Mouse (Mus musculus) heart, embryonic 15.5 days (tissue): Measurements from ENCODE around the gene Gucd1. TPM values are rescaled to one million over a fixed set of nuclear protein-coding genes. Genes with fewer than 3 reads are reported as not detected.
"Not testable (repeated sequence)": the region's sequence is repeated elsewhere in the genome, so short reads cannot be mapped to it uniquely, and the experiment has no call there.

Source experiments
- ATAC-seq: fragments of 200-750 bp; cut with Nextera tagmentation; replicated peaks from 2 replicates; pipeline ENCODE4 v1.8.0; 2017; ENCODE audit warnings: low read depth, moderate TSS enrichment; ENCODE audit not compliant: insufficient number of reproducible peaks, insufficient read depth, low FRiP score
- H3K27ac ChIP-seq: fragments of 300-500 bp; sonication (generic); 2 replicates; pipeline ENCODE4 v1.5.1; 2015; ENCODE audit warnings: mild to moderate bottlenecking, inconsistent platforms
- H3K27me3 ChIP-seq: fragments of 300-500 bp; sonication (generic); 2 replicates; pipeline ENCODE4 v1.6.1; 2015; ENCODE audit warnings: inconsistent platforms
- H3K36me3 ChIP-seq: fragments of 300-500 bp; sonication (generic); 2 replicates; pipeline ENCODE4 v1.6.1; 2015; ENCODE audit warnings: mild to moderate bottlenecking, inconsistent platforms
- H3K4me1 ChIP-seq: fragments of 300-500 bp; sonication (generic); replicated peaks from 2 replicates; pipeline ENCODE4 v1.6.1; 2015; ENCODE audit warnings: inconsistent platforms
- H3K4me2 ChIP-seq: fragments of 300-500 bp; sonication (generic); 2 replicates; pipeline ENCODE4 v1.6.1; 2015; ENCODE audit warnings: inconsistent platforms, mild to moderate bottlenecking, moderate library complexity
- H3K4me3 ChIP-seq: fragments of 300-500 bp; sonication (generic); 2 replicates; pipeline ENCODE4 v1.5.1; 2015; ENCODE audit warnings: mild to moderate bottlenecking, inconsistent platforms
- H3K9ac ChIP-seq: fragments of 300-500 bp; sonication (generic); 2 replicates; pipeline ENCODE4 v1.6.1; 2015; ENCODE audit warnings: mild to moderate bottlenecking, inconsistent platforms
- H3K9me3 ChIP-seq: fragments of 300-500 bp; sonication (generic); replicated peaks from 2 replicates; pipeline ENCODE4 v1.6.1; 2016; ENCODE audit warnings: inconsistent platforms
- WGBS: fragments of 180-500 bp; shearing (Covaris S2); methylation state at CpG from one replicate; pipeline ENCODE4 v1.1.7; 2015; ENCODE audit warnings: mixed read lengths; 5-methylcytosine and 5-hydroxymethylcytosine counted together
- polyA plus RNA-seq: library from polyadenylated mRNA; unstranded; fragments of >200 nt; fragmentation: Nextera tagmentation; extraction: Ambion mirVana; gene quantifications from 2 replicates; pipeline ENCODE4 v1.2.1, GENCODE M21; 2015

Gene Gucd1
- polyA plus RNA-seq, 1 experiment from 2014 or later: 22.8 TPM

- WGBS: 66% methylated on average over 6 of the region's 6 CpGs
- H3K27me3 ChIP-seq: no peaks in the 10 kb centered on the region
Measured at GRCm38 (mm10) chr10:75484767-75485166, 33.0 kb downstream of the Gucd1 start.

GRCm38 (mm10) chr10:75484066-75484465 is 33.7 kb downstream of the Gucd1 start:
- Histone ChIP-seq H3K4me1 (no peaks in the 10 kb centered on the region; the same call in 1 of the 2 replicates), H3K4me3 (no peak overlapping the region), H3K4me2 (no peak overlapping the region), H3K9ac (no peak overlapping the region), H3K27ac (no peak overlapping the region), H3K36me3 (no peaks in the 10 kb centered on the region), H3K9me3 (no peaks in the 10 kb centered on the region), H3K27me3 (no peaks in the 10 kb centered on the region)
- WGBS: 85% methylated on average over 6 of the region's 6 CpGs
- no peak for ATAC-seq

More at GRCm38 (mm10) chr10:75484767-75485166, 33.0 kb downstream of the Gucd1 start:
- no peaks in the 10 kb centered on the region for H3K9me3 ChIP-seq
- ATAC-seq: no peak
- no peak overlapping the region for H3K4me2 ChIP-seq
- H3K9ac ChIP-seq: no peak overlapping the region
- no peak overlapping the region for H3K27ac ChIP-seq
- no peak overlapping the region for H3K4me3 ChIP-seq
- H3K36me3 ChIP-seq: no peaks in the 10 kb centered on the region
- H3K4me1 ChIP-seq: peaks cover 3% of the 10 kb centered on the region

DNA sequence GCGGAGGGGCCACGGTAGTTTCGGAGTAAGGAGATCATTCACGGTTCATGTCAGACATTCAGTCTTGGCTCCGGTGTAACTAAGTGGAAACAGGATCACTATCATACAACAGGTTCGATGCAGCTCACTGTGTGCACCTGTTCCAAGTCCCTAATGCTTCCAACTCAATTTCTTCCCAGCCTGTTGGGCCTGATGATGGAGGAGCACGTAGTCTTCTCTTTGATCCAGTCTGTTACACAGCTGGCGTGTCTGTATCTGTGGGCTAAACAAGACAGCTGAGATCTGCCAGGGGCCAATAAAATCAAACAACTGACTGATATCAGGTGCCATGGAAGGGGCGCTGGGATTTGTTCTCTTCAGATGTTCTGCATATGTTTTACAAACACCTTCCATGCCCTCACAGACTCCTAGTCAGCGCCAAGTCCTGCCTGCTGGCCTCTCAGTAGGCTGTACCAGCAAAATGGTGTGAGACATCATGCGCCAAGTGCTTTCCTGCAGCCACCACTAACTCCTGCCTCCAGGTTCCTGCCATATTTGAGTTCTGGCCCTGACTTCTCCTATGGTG is 34.8 kb downstream of the Gucd1 start:
- no peak for ATAC-seq
- H3K36me3 ChIP-seq: no peaks in the 10 kb centered on the region
- no peaks in the 10 kb centered on the region for H3K9me3 ChIP-seq
- no peak overlapping the region for H3K9ac ChIP-seq
- H3K27ac ChIP-seq: no peak overlapping the region
- H3K4me2 ChIP-seq: no peak overlapping the region
- 84% methylated on average over 11 of the region's 11 CpGs for WGBS
- no peak overlapping the region for H3K4me3 ChIP-seq
- no peaks in the 10 kb centered on the region for H3K27me3 ChIP-seq
- H3K4me1 ChIP-seq: no peaks in the 10 kb centered on the region; the same call in 1 of the 2 replicates

DNA sequence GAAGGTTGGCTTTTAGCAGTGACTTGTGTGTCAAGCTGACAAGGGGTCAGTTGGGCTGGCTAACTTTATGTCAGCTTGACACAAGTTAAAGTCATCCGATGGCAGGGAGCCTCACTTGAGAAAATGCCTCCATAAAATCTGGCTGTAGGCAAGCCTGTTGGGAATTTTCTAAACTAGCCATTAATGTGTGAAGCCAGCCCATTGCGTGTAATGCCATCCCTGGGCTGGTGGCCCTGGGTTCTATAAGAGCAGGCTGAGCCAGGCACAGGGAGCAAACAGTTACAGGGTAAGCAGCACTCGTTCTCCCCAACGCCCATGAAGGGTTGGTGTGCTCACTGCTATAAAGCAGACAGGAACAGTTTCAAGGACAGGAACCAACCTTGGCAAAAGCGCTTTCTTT is 35.5 kb downstream of the Gucd1 start:
- H3K4me2 ChIP-seq: no peak overlapping the region

GRCm38 (mm10) chr10:75481703-75482102 is 36.1 kb downstream of the Gucd1 start:
- Histone ChIP-seq H3K4me1 (peaks cover 2% of the 10 kb centered on the region), H3K27ac (no peak overlapping the region), H3K36me3 (no peaks in the 10 kb centered on the region), H3K9ac (no peak overlapping the region), H3K4me2 (no peak overlapping the region), H3K9me3 (no peaks in the 10 kb centered on the region), H3K4me3 (no peak overlapping the region), H3K27me3 (no peaks in the 10 kb centered on the region)
- WGBS: 51% methylated on average over 4 of the region's 4 CpGs
- no peak for ATAC-seq

More for the DNA sequence above, 35.5 kb downstream of the Gucd1 start:
- ATAC-seq: no peak
- H3K9ac ChIP-seq: no peak overlapping the region
- no peaks in the 10 kb centered on the region for H3K27me3 ChIP-seq
- H3K4me1 ChIP-seq: peaks cover under 1% of the 10 kb centered on the region
- no peak overlapping the region for H3K27ac ChIP-seq
- H3K36me3 ChIP-seq: no peaks in the 10 kb centered on the region
- H3K9me3 ChIP-seq: no peaks in the 10 kb centered on the region
- H3K4me3 ChIP-seq: no peak overlapping the region
- WGBS: 87% methylated on average over 5 of the region's 5 CpGs

- H3K9ac ChIP-seq: no peak overlapping the region
- 82% methylated on average over 2 of the region's 2 CpGs for WGBS
- no peak overlapping the region for H3K27ac ChIP-seq
- H3K36me3 ChIP-seq: no peaks in the 10 kb centered on the region
- H3K4me3 ChIP-seq: no peak overlapping the region
- H3K27me3 ChIP-seq: no peaks in the 10 kb centered on the region
- H3K4me1 ChIP-seq: peaks cover 4% of the 10 kb centered on the region
- ATAC-seq: no peak
- no peaks in the 10 kb centered on the region for H3K9me3 ChIP-seq
- H3K4me2 ChIP-seq: no peak overlapping the region
Measured at GRCm38 (mm10) chr10:75479955-75480354, 37.8 kb downstream of the Gucd1 start.

- ATAC-seq: no peak
Measured at GRCm38 (mm10) chr10:75477034-75477433, 40.7 kb downstream of the Gucd1 start.

DNA sequence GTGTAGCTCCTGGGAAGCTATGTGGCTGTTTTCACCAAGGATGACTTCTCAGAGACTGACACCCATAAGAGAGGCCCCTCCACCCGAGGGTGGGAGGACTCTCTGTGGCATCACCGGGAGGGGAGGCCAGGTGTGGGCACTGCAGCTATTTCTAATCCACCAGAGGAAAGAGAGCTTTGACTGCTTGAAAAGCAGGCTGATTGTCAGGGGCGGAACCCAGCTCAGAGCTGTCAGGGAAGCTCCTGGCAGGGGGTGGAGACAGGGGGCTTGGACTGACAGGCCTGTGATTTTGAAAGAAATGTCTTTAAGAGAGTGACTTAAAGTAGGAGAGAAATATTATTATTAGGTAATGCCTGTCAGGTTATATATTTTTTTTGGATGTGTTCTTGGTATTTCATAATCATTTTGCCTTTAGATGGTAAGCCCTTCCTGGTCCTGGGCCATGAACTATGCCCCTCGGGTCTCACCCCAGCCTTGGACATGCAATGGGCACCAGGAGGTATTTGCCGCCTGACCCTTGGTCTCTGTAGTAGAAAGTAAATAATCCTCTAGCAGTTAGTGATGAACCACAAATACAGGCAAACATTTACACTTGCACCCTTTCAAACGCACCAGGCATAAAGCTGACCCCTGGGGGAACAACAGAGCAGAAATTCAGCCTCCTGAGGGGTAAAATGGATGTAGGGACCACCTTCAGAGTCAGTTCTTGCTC is 42.5 kb downstream of the Gucd1 start:
- H3K27me3 ChIP-seq, H3K4me3 ChIP-seq, H3K4me1 ChIP-seq, H3K9me3 ChIP-seq, H3K4me2 ChIP-seq, ATAC-seq, H3K36me3 ChIP-seq, H3K9ac ChIP-seq, H3K27ac ChIP-seq: not testable (repeated sequence)
- 47% methylated on average over 5 of the region's 6 CpGs for WGBS

More at GRCm38 (mm10) chr10:75477034-75477433, 40.7 kb downstream of the Gucd1 start:
- H3K4me1 ChIP-seq: peaks cover 9% of the 10 kb centered on the region
- H3K9me3 ChIP-seq: no peaks in the 10 kb centered on the region
- 64% methylated on average over 9 of the region's 9 CpGs for WGBS
- H3K4me3 ChIP-seq: no peak overlapping the region
- H3K27ac ChIP-seq: no peak overlapping the region; the same call in 1 of the 2 replicates
- H3K9ac ChIP-seq: no peak overlapping the region
- H3K4me2 ChIP-seq: no peak overlapping the region
- no peaks in the 10 kb centered on the region for H3K27me3 ChIP-seq
- H3K36me3 ChIP-seq: no peaks in the 10 kb centered on the region

DNA sequence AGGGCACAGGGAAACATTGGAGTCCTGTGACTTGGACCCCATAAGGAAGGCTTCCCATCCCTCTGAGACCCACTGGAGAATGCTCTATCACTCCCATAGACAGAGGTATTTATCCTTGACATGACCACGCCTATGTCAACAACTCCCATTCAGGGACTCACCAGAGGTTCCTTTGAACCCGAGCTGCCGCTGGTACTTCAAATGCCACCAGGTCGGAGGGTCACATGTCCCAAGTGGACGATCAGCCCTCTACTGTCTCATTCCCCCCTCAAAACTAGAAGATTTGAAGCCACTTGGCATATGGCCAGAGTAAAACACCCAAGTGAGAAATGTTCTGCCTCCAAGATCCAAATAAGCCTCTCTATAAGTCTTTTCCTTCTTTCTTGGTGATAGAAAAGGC is 43.2 kb downstream of the Gucd1 start:
- H3K27me3 ChIP-seq: no peaks in the 10 kb centered on the region
- ATAC-seq: no peak
- no peak overlapping the region for H3K27ac ChIP-seq
- 24% methylated on average over 5 of the region's 5 CpGs for WGBS
- no peak overlapping the region for H3K4me3 ChIP-seq
- H3K9ac ChIP-seq: no peak overlapping the region
- peaks cover 9% of the 10 kb centered on the region for H3K4me1 ChIP-seq
- H3K36me3 ChIP-seq: no peaks in the 10 kb centered on the region
- no peak overlapping the region for H3K4me2 ChIP-seq
- no peaks in the 10 kb centered on the region for H3K9me3 ChIP-seq

GRCm38 (mm10) chr10:75473411-75473810 is 44.4 kb downstream of the Gucd1 start:
- ATAC-seq: no peak
- no peak overlapping the region for H3K27ac ChIP-seq
- H3K36me3 ChIP-seq: no peaks in the 10 kb centered on the region
- no peaks in the 10 kb centered on the region for H3K27me3 ChIP-seq
- H3K9ac ChIP-seq: no peak overlapping the region
- no peak overlapping the region for H3K4me3 ChIP-seq
- H3K9me3 ChIP-seq: no peaks in the 10 kb centered on the region
- no peak overlapping the region for H3K4me2 ChIP-seq
- WGBS: 71% methylated on average over 8 of the region's 8 CpGs
- peaks cover 9% of the 10 kb centered on the region for H3K4me1 ChIP-seq

- WGBS: 29% methylated on average over 6 of the region's 6 CpGs
Measured at GRCm38 (mm10) chr10:75465781-75466550, 51.8 kb downstream of the Gucd1 start.

More at GRCm38 (mm10) chr10:75465781-75466550, 51.8 kb downstream of the Gucd1 start:
- no peaks in the 10 kb centered on the region for H3K9me3 ChIP-seq
- no peaks in the 10 kb centered on the region for H3K27me3 ChIP-seq
- H3K4me1 ChIP-seq: peaks cover 15% of the 10 kb centered on the region
- peak overlapping the region; percentile 73 for H3K27ac ChIP-seq
- H3K9ac ChIP-seq: peak overlapping the region; percentile 2; the same call in 1 of the 2 replicates
- H3K4me3 ChIP-seq: no peak overlapping the region
- ATAC-seq: peak; percentile 55
- peak overlapping the region; percentile 22 for H3K4me2 ChIP-seq
- no peaks in the 10 kb centered on the region for H3K36me3 ChIP-seq
